Mouse (Mus musculus) small intestine, adult 2 months (tissue): ENCODE data around the gene Hspa12a. TPM values are rescaled to one million over a fixed set of nuclear protein-coding genes. Genes with fewer than 3 reads are reported as not detected.

ENCODE experiments used
- H3K27ac ChIP-seq: fragments of 200-500 bp; 2 replicates; pipeline ENCODE4 v1.5.1; 2012; ENCODE audit warnings: low read depth, low read length, control low read depth, inconsistent platforms; ENCODE audit not compliant: insufficient read depth
- H3K27me3 ChIP-seq: fragments of 200-500 bp; 2 replicates; pipeline ENCODE4 v1.6.1; 2012; ENCODE audit warnings: mild to moderate bottlenecking, moderate library complexity, low read length, inconsistent platforms; ENCODE audit not compliant: control insufficient read depth, insufficient read depth
- H3K36me3 ChIP-seq: fragments of 200-500 bp; 2 replicates; pipeline ENCODE4 v1.6.1; 2012; ENCODE audit warnings: mild to moderate bottlenecking, low read length, control low read depth, inconsistent platforms; ENCODE audit not compliant: control insufficient read depth, insufficient read depth
- H3K4me1 ChIP-seq: fragments of 200-500 bp; 2 replicates; pipeline ENCODE4 v1.6.1; 2012; ENCODE audit warnings: low read length, inconsistent platforms, mixed read lengths; ENCODE audit not compliant: control insufficient read depth, insufficient read depth, insufficient read length
- H3K4me3 ChIP-seq: fragments of 200-500 bp; 2 replicates; pipeline ENCODE4 v1.5.1; 2012; ENCODE audit warnings: low read depth, mild to moderate bottlenecking, control low read depth, inconsistent platforms, low read length, moderate library complexity
- CTCF ChIP-seq: fragments of 200-500 bp; IDR thresholded peaks from 2 replicates; pipeline ENCODE4 v1.5.1; 2012; ENCODE audit warnings: low read depth, mild to moderate bottlenecking, control low read depth, inconsistent platforms, low read length, moderate library complexity, mixed read lengths; ENCODE audit not compliant: insufficient replicate concordance, insufficient read length; ENCODE audit errors: extremely low read depth
- POLR2A ChIP-seq: fragments of 200-500 bp; IDR thresholded peaks from 2 replicates; pipeline ENCODE4 v1.6.1; 2012; ENCODE audit warnings: low read depth, mild to moderate bottlenecking, control low read depth, inconsistent platforms, low read length, moderate library complexity
- WGBS: fragments of 180-500 bp; shearing (Covaris S2); methylation state at CpG from one replicate; pipeline ENCODE4 v1.1.7; 2018; 5-methylcytosine and 5-hydroxymethylcytosine counted together
- polyA plus RNA-seq: library from polyadenylated mRNA; depleted of rRNA; stranded (reverse); fragments of >200 nt; gene quantifications from 2 replicates; pipeline ENCODE4 v1.2.3, GENCODE M21; 2012

The Hspa12a gene
- polyA plus RNA-seq, 1 experiment: 16.7 TPM

DNA sequence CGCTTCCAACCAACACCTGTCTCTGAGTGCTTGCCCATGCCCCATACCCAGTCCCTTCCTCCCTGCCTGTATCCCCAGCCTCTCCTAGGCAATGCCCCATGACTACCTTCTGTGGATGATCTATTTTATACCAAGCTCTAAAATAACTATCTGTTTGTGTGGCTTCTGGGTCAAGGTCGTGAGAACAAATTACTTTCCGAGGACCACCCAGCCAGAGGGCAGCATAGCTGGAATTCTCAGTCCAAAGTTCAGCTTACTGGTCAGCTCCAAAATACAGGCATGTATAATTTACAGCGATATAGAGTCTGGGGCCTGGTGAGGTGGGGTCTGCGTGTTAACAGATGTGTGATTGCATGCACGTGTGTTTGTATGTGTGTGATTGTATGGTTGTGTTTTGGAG is 71.6 kb downstream of the Hspa12a start:
- H3K4me3 ChIP-seq: no peak overlapping the region
- WGBS: 72% methylated on average over 6 of the region's 6 CpGs

GRCm38 (mm10) chr19:58866651-58867050 is 76.8 kb downstream of the Hspa12a start:
- 71% methylated on average over 4 of the region's 4 CpGs for WGBS
- peaks cover 10% of the 10 kb centered on the region; the same call in 1 of the 2 replicates for H3K4me1 ChIP-seq
- H3K4me3 ChIP-seq: no peak overlapping the region

More for the DNA sequence above, 71.6 kb downstream of the Hspa12a start:
- Histone ChIP-seq H3K4me1 (no peaks in the 10 kb centered on the region), H3K27ac (no peak overlapping the region), H3K27me3 (no peaks in the 10 kb centered on the region), H3K36me3 (no peaks in the 10 kb centered on the region)
- TF ChIP-seq CTCF: no peak
- TF ChIP-seq POLR2A: no peak

GRCm38 (mm10) chr19:58865224-58865623 is 78.2 kb downstream of the Hspa12a start:
- 53% methylated on average over 5 of the region's 5 CpGs for WGBS
- Histone ChIP-seq H3K36me3 (no peaks in the 10 kb centered on the region), H3K4me3 (no peak overlapping the region), H3K27ac (no peak overlapping the region), H3K27me3 (peaks cover 5% of the 10 kb centered on the region; the same call in 1 of the 2 replicates), H3K4me1 (peaks cover 15% of the 10 kb centered on the region)
- TF ChIP-seq CTCF (no peak), POLR2A (no peak)

More at GRCm38 (mm10) chr19:58866651-58867050, 76.8 kb downstream of the Hspa12a start:
- no peak for TF ChIP-seq POLR2A
- no peak for TF ChIP-seq CTCF
- Histone ChIP-seq H3K27me3 (no peaks in the 10 kb centered on the region), H3K27ac (no peak overlapping the region), H3K36me3 (no peaks in the 10 kb centered on the region)

GRCm38 (mm10) chr19:58864006-58864573 is 79.4 kb downstream of the Hspa12a start:
- Histone ChIP-seq H3K4me1 (peaks cover 20% of the 10 kb centered on the region), H3K27ac (peak overlapping the region; percentile 37; the same call in 1 of the 2 replicates), H3K36me3 (no peaks in the 10 kb centered on the region), H3K4me3 (no peak overlapping the region), H3K27me3 (peaks cover 15% of the 10 kb centered on the region; the same call in 1 of the 2 replicates)
- TF ChIP-seq POLR2A (no peak), CTCF (no peak)
- 79% methylated on average over 1 of the region's 1 CpGs for WGBS

- Histone ChIP-seq H3K4me3 (peak overlapping the region; percentile 66), H3K4me1 (peaks cover 20% of the 10 kb centered on the region)
- no peak for TF ChIP-seq POLR2A
- TF ChIP-seq CTCF: no peak
These were observed 82.2 kb downstream of the Hspa12a start for GRCm38 (mm10) chr19:58861174-58861760.

DNA sequence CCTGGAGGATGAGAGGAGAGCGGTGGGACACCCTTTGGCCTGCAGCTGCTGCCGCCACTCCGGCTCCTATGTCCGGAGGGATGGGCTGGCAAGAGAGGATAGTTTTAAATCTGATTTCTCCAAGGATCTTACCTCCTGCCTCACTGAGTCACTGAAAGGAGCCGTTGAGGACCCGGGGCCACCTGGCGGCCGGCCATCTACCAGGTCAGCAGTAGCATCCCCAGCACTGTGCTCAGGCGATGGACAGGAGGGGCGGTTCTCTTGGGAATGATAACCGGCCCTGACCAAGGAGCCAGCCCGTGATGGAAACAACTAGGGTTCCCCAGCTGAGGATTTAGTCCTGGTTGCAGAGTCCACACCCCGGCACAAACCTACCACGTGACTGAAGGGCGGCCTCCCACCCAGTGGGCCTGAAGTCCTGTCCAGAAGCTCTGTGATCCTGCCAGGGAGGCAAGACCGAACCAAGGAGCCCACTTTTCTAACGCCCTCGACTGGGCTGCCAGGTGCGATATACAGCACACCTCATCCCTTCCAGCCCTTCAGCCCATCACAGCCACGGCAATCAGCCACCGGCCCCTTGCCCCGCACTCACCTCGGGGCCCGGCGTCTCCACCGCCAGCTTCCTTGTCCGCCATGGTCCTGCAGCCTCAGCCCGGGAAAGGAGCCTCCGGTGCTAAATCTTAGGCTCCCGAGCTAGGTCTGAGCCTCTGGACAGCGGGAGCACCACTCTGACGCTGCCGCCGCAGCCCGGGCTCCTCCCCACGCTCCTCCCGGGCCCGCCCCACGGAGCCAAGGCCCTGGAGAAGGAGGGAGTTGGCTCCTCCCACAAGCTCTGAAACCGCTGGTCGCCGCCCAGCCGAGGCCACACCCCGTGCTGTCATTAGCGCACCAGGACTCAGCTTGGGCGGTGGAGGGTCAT is 82.9 kb downstream of the Hspa12a start:
- Histone ChIP-seq H3K4me3 (peak overlapping the region; percentile 66), H3K27ac (peak overlapping the region; percentile 67), H3K36me3 (no peaks in the 10 kb centered on the region), H3K4me1 (peaks cover 20% of the 10 kb centered on the region), H3K27me3 (peaks cover 15% of the 10 kb centered on the region)
- TF ChIP-seq CTCF: peak; percentile 16; the same call in 1 of the 2 replicates
- TF ChIP-seq POLR2A: no peak
- WGBS: 2% methylated on average over 46 of the region's 46 CpGs

More at GRCm38 (mm10) chr19:58861174-58861760, 82.2 kb downstream of the Hspa12a start:
- Histone ChIP-seq H3K27ac (no peak overlapping the region), H3K27me3 (peaks cover 15% of the 10 kb centered on the region), H3K36me3 (no peaks in the 10 kb centered on the region)
- WGBS: 19% methylated on average over 12 of the region's 12 CpGs
